Mouse (Mus musculus) kidney, adult 10 weeks (tissue): ENCODE measurements around the gene Zfp142. TPM values are rescaled to one million over a fixed set of nuclear protein-coding genes. Genes with fewer than 3 reads are reported as not detected.

Experiments used
- polyA plus RNA-seq: library from polyadenylated mRNA; stranded (reverse); fragments of 350-450 nt; fragmentation: Illumina TruSeq; extraction: RNeasy Lipid Tissue Mini Kit (QIAGEN cat#74804); gene quantifications from one replicate; pipeline ENCODE4 v1.2.3, GENCODE M21; 2014; ENCODE audit warnings: low read depth, low replicate concordance

The Zfp142 gene
- 2.8 TPM for polyA plus RNA-seq

DNA sequence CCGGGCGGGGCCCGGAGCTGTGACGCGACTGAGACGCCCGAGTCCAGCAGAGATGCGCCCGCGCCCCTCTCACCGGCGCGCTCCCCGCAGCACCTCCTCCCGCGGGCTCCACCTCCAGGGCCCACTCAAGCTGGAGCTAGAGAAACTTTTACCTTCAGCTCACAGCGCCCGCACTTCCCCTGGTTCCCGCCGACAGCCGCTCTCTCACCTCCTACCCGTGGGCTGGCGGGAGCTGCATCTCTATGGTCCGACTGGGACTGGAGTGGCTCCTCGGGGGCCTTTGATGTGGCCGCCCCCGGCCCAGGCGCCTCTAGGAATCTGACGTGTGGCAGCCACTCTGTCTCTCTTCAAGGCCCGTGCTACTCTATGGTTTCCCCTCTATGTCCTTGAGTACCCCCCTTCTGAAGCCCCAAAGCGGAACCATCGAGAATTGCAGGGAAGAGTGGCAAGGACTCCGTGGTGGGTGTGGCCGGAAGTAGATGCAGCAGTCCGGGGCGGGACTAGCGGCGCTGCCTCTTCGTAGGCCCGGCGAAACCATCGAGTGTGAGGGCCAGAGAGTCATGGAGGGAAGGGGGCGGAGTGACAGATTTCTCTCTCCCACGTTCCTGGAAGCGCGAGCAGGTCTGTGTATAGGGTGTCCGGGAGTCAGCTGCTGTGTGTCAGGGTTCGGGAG, at the start of gene Zfp142, which contains the start of gene Bcs1l:
Zfp142 (minus strand) TSS at position 474 of the 673 bp plus-strand sequence.
Bcs1l (plus strand) TSS at position 517 of the 673 bp plus-strand sequence.

DNA sequence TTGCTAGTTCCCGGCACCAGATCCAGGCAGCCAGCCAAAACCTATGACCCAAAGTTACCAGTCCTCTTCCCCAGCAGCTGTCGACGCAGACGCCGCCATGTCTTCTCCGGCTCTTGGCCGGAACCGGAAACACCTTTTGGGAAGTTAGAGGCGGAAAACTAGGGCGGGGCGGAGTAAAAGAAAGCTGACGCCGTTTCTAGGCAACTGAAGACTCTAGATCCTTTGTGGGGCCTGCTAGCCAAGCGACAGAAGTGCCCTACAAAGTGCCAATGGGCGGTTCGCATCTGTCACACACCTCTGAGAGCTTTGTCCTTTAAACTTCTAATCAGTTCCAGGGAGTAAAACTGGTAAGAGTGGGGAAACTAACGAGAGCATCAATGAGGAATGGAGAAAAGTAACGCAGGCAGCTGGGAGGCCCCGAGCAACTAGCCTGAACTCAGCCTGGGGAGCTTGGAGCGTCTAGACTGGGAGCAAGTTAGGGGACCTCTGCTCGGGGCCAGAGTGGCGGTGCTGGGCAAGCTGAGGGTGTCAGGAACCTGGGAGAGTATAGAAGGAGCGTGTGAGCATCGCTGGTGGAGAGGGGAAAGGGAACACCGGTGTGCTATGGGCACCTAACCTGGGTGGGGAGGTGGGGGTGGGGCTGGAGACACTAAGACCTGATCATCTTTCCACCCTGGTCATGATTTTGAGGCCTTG, 13.4 kb upstream of the Zfp142 start, which contains the start of the genes Rnf25 and Stk36:
Rnf25 (minus strand) TSS at position 131 of the 696 bp plus-strand sequence.
Stk36 (plus strand) TSS at position 179 of the 696 bp plus-strand sequence.

DNA sequence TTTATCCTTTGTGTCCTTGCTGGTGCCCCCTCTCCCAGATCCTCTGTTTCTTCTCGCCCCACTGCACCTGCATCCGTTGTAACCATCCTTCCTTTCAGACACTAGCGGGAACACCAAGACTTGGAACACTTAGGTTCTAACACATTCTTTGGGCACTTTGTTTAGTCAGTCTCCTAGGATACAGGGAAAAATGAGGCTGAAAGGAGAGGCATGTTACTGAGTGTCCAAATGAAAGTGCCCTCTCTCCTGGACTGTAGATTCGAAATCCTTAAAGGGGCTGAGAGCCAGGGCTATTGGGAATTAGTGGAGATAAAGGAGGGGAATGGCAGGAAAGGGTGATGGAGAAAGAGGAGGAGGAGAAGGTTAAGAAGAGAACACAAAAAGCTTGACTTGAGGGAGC, 43.9 kb downstream of the Zfp142 start, which contains the start of gene Usp37:
Usp37 (minus strand) TSS at position 101 of the 400 bp plus-strand sequence.

DNA sequence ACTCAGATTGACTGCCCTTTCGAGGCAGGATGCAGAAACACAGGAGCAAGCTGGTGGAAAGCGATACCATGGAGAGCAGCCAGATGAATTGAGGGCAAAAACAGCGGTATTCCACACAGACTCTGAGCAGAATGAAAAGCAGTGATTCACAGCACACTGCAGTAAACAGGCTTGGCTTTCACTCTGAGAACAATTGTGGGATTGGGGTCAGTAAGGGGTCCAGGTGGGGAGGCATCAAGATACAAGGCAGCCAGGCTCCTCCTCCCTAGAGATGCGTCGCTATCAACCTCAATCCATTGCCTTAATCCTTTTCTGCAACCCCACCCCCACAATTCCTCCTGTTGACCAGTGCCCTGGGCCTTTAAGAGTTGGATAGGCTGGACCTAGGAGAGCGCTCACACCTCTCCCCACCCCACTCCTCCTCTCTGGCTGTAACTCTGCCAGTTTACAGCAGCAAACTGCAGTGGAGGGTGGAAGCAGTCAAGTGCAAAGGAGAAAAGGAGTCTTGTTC, 45.5 kb downstream of the Zfp142 start, which contains the start of gene Plcd4:
Plcd4 (plus strand) TSS at position 438 of the 511 bp plus-strand sequence.

Other genes starting within 250 kb of the Zfp142 start
- gene Catip, start 226.1 kb downstream of the Zfp142 start, polyA plus RNA-seq = 0.28 TPM
- not detected for gene Slc11a1, start 213.1 kb downstream of the Zfp142 start, polyA plus RNA-seq
- 19.7 TPM for gene Ctdsp1, start 196.7 kb downstream of the Zfp142 start, polyA plus RNA-seq
- gene Vil1, start 178.9 kb downstream of the Zfp142 start, polyA plus RNA-seq = 29.1 TPM
- 22.3 TPM for gene Cnot9, start 82.2 kb downstream of the Zfp142 start, polyA plus RNA-seq
- gene Plcd4, start 45.4 kb downstream of the Zfp142 start, polyA plus RNA-seq = 5.7 TPM
- gene Usp37, start 44.0 kb downstream of the Zfp142 start, polyA plus RNA-seq = 12.9 TPM
- gene Bcs1l, start within 50 bp of the Zfp142 start, polyA plus RNA-seq = 8.9 TPM
- gene Rnf25, start 13.2 kb upstream of the Zfp142 start, polyA plus RNA-seq = 9.3 TPM
- gene Stk36, start 13.2 kb upstream of the Zfp142 start, polyA plus RNA-seq = 3.8 TPM
- 22.1 TPM for gene Ttll4, start 73.5 kb upstream of the Zfp142 start, polyA plus RNA-seq
- gene Cyp27a1, start 125.3 kb upstream of the Zfp142 start, polyA plus RNA-seq = 7.9 TPM
- gene Prkag3, start 161.0 kb upstream of the Zfp142 start, polyA plus RNA-seq = 1.2 TPM
- gene Wnt6, start 183.6 kb upstream of the Zfp142 start, polyA plus RNA-seq = not detected
- not detected for gene Wnt10a, start 203.3 kb upstream of the Zfp142 start, polyA plus RNA-seq